Mouse (Mus musculus): ENCODE measurements around the gene Vldlr. TPM values are rescaled to one million over a fixed set of nuclear protein-coding genes. Genes with fewer than 3 reads are reported as not detected.

Gene Vldlr
- polyA plus RNA-seq, 1 experiment from 2014 or later = 25.5 TPM

DNA sequence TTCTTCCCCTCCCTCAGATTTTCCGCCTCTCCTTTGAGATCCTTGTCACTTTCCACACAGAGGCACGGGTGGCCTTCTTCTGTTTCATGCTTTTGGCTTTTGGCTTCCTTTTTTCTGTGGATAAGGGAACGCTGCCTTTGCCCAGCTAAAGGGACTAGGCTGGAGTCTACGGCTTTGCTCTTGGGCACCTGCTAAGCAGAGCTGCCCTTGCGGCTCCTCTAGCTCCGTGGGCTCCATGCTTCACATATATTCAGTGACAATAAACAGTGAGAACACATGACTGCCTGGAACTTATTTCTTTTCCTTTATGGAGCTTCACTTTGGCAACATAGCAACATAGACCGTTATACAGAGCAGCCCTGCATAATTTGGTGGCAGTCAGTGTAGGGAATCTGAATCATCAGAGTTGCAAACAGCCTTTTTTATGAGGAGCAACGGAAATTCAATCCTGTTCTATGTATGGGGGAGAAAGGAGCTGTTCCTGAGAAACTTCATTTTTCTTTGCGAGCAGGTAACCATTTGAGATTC lies 12.5 kb upstream of the Vldlr start:
- DNase-seq (ENCODE audit: low spot score) (no peak), ATAC-seq (no peak)
- Histone ChIP-seq H3K9ac (ENCODE audit: low read length) (no peak overlapping the region), H3K4me2 (ENCODE audit: low read length) (no peak overlapping the region), H3K27ac (ENCODE audit: low read depth, low read length) (no peak overlapping the region), H3K27me3 (replicated peaks; ENCODE audit: control insufficient read depth, insufficient read depth, low read length) (no peaks in the 10 kb centered on the region), H3K4me3 (ENCODE audit: low read depth, low read length) (no peak overlapping the region), H3K36me3 (ENCODE audit: control insufficient read depth, insufficient read depth, low read length) (no peaks in the 10 kb centered on the region), H3K9me3 (replicated peaks; ENCODE audit: control insufficient read depth, low read length) (no peaks in the 10 kb centered on the region), H3K4me1 (ENCODE audit: control insufficient read depth, insufficient read depth, low read length) (no peaks in the 10 kb centered on the region)
- 80% methylated on average over 9 of the region's 9 CpGs for WGBS

DNA sequence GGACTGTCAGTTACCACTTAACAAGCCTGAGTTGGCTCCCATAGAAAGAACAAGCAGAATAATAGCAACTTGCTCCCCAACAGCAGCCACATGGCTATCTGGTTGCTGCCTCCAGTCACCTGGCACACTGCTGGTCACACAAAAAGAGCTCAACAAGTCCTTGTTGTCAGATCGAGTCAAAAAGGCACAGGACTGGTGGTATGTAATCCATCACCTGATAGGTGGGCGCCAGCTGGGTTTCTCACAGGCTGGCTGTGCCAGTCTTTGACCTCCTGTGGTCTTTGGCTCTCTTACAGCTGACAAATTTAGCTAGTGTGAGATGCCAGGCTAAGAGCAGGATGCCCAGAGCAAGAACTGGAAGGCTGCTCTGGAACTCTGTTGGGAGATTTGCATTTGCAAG lies 5.3 kb upstream of the Vldlr start:
- Histone ChIP-seq H3K27ac (ENCODE audit: low read depth, low read length) (no peak overlapping the region), H3K27me3 (replicated peaks; ENCODE audit: control insufficient read depth, insufficient read depth, low read length) (no peaks in the 10 kb centered on the region), H3K9ac (ENCODE audit: low read length) (no peak overlapping the region), H3K4me3 (ENCODE audit: low read depth, low read length) (no peak overlapping the region), H3K36me3 (ENCODE audit: control insufficient read depth, insufficient read depth, low read length) (no peaks in the 10 kb centered on the region), H3K4me2 (ENCODE audit: low read length) (no peak overlapping the region), H3K9me3 (replicated peaks; ENCODE audit: control insufficient read depth, low read length) (no peaks in the 10 kb centered on the region), H3K4me1 (ENCODE audit: control insufficient read depth, insufficient read depth, low read length) (0 out of 2 replicates have a peak, but pooled peaks cover 4% of the 10 kb centered on the region)
- DNase-seq (ENCODE audit: low spot score) = peak; percentile 4
- 59% methylated on average over 2 of the region's 2 CpGs for WGBS
- no peak for ATAC-seq

DNA sequence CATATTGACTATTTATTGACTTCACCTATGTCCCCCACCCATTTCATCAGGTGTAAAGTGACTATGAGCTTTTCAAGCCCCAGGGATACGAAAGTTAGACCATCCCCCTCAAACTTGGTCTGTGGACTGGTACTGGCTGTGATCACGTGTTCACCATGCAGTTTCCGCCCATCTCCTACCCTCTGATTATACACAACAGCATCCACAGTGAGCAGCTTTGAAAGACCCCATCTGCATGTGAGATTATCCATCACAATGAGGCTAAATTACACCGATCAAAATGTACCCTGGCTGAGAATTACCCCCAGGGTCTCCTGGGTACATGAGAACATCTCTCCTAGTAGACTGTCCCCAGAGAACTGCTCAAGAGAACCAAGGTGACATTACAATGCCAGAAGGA lies 688 bp upstream of the Vldlr start:
- DNase-seq (ENCODE audit: low spot score) = peak; percentile 45
- Histone ChIP-seq H3K4me2 (ENCODE audit: low read length) (peak overlapping the region; percentile 84), H3K9ac (ENCODE audit: low read length) (no peak overlapping the region), H3K9me3 (replicated peaks; ENCODE audit: control insufficient read depth, low read length) (no peaks in the 10 kb centered on the region), H3K36me3 (ENCODE audit: control insufficient read depth, insufficient read depth, low read length) (no peaks in the 10 kb centered on the region), H3K27me3 (replicated peaks; ENCODE audit: control insufficient read depth, insufficient read depth, low read length) (no peaks in the 10 kb centered on the region), H3K4me1 (ENCODE audit: control insufficient read depth, insufficient read depth, low read length) (peaks cover 10% of the 10 kb centered on the region; the same call in 1 of the 2 replicates), H3K4me3 (ENCODE audit: low read depth, low read length) (no peak overlapping the region), H3K27ac (ENCODE audit: low read depth, low read length) (no peak overlapping the region)
- no peak for ATAC-seq
- 53% methylated on average over 4 of the region's 4 CpGs for WGBS

DNA sequence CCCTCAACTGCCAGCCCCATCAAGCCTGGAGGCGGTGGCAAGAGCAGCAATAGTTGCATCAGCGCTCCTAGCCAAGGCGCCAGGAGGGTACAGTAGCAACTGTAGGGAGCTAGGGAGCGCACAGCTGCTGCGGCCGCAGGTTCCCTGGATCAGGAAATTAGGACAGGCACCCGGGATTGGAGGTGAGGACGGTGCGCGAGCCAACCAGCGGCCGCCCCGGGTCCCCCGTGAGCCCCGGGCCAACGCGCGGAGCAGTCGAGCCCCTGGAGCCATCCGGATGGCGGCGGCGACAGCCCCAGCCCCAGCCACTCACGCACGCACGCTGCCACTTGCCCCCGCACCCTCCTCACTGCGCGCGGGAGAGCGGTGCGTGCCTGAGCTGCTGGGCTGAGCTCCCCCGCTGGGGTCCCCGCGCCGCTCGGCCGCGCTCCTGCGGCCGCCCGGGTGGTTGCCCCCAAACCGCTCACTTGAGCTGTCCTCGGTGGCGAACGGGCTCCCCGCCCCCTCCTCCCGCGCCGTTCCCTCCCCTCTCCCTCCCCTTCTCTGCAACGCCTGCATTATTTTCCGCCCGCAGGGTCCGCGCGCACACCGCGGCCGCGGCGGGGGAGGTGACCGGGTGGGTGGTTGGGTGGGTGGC lies 601 bp downstream of the Vldlr start:
- Histone ChIP-seq H3K4me2 (ENCODE audit: low read length) (peak overlapping the region; percentile 84), H3K36me3 (ENCODE audit: control insufficient read depth, insufficient read depth, low read length) (no peaks in the 10 kb centered on the region), H3K9ac (ENCODE audit: low read length) (peak overlapping the region; percentile 87), H3K9me3 (replicated peaks; ENCODE audit: control insufficient read depth, low read length) (no peaks in the 10 kb centered on the region), H3K4me3 (ENCODE audit: low read depth, low read length) (peak overlapping the region; percentile 78), H3K27me3 (replicated peaks; ENCODE audit: control insufficient read depth, insufficient read depth, low read length) (no peaks in the 10 kb centered on the region), H3K4me1 (ENCODE audit: control insufficient read depth, insufficient read depth, low read length) (peaks cover 10% of the 10 kb centered on the region; the same call in 1 of the 2 replicates), H3K27ac (ENCODE audit: low read depth, low read length) (peak overlapping the region; percentile 93)
- WGBS = under 1% methylated on average over 49 of the region's 62 CpGs
- DNase-seq (ENCODE audit: low spot score) (peak; percentile 77), ATAC-seq (peak; percentile 74)

DNA sequence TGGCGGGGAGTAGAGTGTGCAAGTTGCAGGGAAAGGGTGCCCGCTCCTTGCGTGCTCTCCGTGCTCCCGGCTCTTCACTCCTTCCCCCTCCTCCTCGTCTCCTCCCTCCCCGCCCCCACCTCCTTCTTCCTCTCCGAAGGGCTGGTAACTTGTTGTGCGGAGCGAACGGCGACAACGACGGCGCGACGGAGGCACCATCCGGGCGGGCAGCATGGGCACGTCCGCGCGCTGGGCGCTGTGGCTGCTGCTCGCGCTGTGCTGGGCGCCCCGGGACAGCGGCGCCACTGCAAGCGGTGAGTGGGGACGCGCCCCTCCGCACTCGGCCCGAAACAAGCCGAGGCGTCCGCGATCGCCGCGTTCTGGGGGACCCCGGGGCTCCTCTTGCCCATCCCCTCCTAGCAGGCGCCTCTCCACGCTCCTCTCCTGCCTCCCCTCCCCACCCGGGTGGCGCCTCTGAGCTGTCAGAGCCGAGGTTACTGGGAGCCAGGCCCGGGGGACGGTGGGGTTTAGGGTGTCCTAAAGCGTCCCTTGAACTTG lies 1.2 kb downstream of the Vldlr start:
- DNase-seq (ENCODE audit: low spot score) (peak; percentile 83), ATAC-seq (peak; percentile 73)
- Histone ChIP-seq H3K4me1 (ENCODE audit: control insufficient read depth, insufficient read depth, low read length) (peaks cover 10% of the 10 kb centered on the region; the same call in 1 of the 2 replicates), H3K4me2 (ENCODE audit: low read length) (peak overlapping the region; percentile 84), H3K27ac (ENCODE audit: low read depth, low read length) (peak overlapping the region; percentile 93), H3K4me3 (ENCODE audit: low read depth, low read length) (peak overlapping the region; percentile 78), H3K36me3 (ENCODE audit: control insufficient read depth, insufficient read depth, low read length) (no peaks in the 10 kb centered on the region), H3K9ac (ENCODE audit: low read length) (peak overlapping the region; percentile 87), H3K9me3 (replicated peaks; ENCODE audit: control insufficient read depth, low read length) (no peaks in the 10 kb centered on the region), H3K27me3 (replicated peaks; ENCODE audit: control insufficient read depth, insufficient read depth, low read length) (no peaks in the 10 kb centered on the region)
- under 1% methylated on average over 51 of the region's 52 CpGs for WGBS

DNA sequence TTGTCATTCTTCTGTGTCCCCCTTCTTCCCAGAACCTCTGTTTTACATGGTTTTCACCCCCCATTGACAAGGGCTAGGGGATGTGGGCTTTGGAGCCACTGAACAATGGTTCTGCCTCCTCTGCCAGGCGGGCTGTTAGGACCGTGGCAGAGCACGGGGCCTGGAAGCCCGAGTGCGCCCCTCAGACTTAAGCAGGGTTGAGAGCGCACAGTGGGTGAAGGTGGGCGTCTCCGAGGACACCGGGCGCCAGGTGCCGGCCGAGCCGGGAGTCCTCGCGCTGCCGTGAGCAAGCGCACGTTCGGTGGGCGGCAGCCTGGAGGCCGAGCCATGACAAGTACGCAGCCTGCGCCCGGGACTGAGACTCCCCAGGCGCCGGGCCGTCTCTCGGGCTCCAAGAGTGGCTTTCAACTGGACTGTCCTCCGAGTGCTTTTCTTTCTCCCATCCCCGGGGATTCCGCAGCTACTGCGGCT lies 1.7 kb downstream of the Vldlr start:
- H3K4me2 ChIP-seq (ENCODE audit: low read length) = peak overlapping the region; percentile 84
- H3K4me3 ChIP-seq (ENCODE audit: low read depth, low read length) = peak overlapping the region; percentile 78
- no peaks in the 10 kb centered on the region for H3K27me3 ChIP-seq (replicated peaks; ENCODE audit: control insufficient read depth, insufficient read depth, low read length)
- peak; percentile 63 for DNase-seq (ENCODE audit: low spot score)
- ATAC-seq = peak; percentile 44
- under 1% methylated on average over 32 of the region's 32 CpGs for WGBS
- H3K27ac ChIP-seq (ENCODE audit: low read depth, low read length) = peak overlapping the region; percentile 93
- no peaks in the 10 kb centered on the region for H3K9me3 ChIP-seq (replicated peaks; ENCODE audit: control insufficient read depth, low read length)
- H3K9ac ChIP-seq (ENCODE audit: low read length) = peak overlapping the region; percentile 87
- peaks cover 10% of the 10 kb centered on the region; the same call in 1 of the 2 replicates for H3K4me1 ChIP-seq (ENCODE audit: control insufficient read depth, insufficient read depth, low read length)
- H3K36me3 ChIP-seq (ENCODE audit: control insufficient read depth, insufficient read depth, low read length) = no peaks in the 10 kb centered on the region

DNA sequence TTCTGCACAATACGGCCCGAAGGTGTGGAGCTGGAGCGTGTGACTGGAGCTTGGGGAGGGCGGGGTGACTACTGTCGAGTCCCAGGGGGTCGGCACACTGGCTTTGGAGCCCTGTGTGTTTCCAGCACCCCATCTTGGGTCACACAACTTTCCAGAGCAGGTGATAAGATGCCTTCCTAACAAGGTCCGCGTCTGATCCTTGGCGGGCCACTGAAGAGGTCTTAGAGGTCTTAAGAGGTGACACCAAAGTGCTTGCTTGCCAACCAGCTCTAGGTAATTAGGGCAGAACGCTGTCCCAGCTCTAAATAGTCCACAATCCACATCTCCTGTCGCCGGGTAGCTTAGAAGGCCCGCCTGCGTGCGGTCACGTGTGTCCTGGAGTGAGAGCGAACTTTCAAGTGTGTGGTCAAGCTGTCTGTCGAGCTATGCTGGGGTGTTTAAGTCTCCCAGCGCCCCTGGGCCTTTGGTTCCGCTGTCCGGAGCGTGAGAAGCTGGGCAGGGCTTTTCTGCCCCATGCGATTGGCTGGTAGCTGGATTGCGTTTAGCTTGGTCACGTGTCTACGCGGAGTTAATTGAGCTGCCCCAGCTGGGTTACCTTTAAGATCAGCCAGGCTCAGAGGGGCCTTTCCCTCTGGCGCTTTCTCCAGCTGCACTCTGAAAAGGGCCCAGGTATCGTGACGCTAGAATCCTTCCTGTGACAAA lies 2.4 kb downstream of the Vldlr start:
- H3K4me3 ChIP-seq (ENCODE audit: low read depth, low read length) = peak overlapping the region; percentile 78
- ATAC-seq = 0 out of 2 replicates have a peak, but pooled peaks have one; percentile 7
- peaks cover 10% of the 10 kb centered on the region; the same call in 1 of the 2 replicates for H3K4me1 ChIP-seq (ENCODE audit: control insufficient read depth, insufficient read depth, low read length)
- no peaks in the 10 kb centered on the region for H3K9me3 ChIP-seq (replicated peaks; ENCODE audit: control insufficient read depth, low read length)
- peak; percentile 77 for DNase-seq (ENCODE audit: low spot score)
- peak overlapping the region; percentile 84 for H3K4me2 ChIP-seq (ENCODE audit: low read length)
- H3K27ac ChIP-seq (ENCODE audit: low read depth, low read length) = no peak overlapping the region
- H3K27me3 ChIP-seq (replicated peaks; ENCODE audit: control insufficient read depth, insufficient read depth, low read length) = no peaks in the 10 kb centered on the region
- H3K9ac ChIP-seq (ENCODE audit: low read length) = peak overlapping the region; percentile 87
- WGBS = under 1% methylated on average over 30 of the region's 30 CpGs
- no peaks in the 10 kb centered on the region for H3K36me3 ChIP-seq (ENCODE audit: control insufficient read depth, insufficient read depth, low read length)

DNA sequence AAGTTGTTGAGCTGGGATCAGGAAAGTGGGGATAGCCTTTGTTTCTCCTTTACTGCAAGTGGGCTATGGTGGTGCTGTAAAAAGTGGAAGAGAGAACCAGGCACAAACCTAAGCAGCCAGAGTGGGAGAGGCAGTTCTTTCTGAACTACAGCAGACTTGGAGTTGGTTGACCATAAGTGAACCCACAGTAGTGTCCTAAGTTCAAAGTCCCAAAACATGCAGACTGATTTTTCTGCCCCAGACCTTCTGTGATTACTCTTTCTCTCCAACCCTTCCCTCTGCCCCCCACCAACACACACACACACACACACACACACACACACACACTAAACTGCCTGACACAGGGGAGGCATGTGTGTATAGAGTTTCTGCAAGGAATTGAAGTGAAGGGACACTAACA lies 3.3 kb downstream of the Vldlr start:
- Histone ChIP-seq H3K4me1 (ENCODE audit: control insufficient read depth, insufficient read depth, low read length) (peaks cover 10% of the 10 kb centered on the region; the same call in 1 of the 2 replicates), H3K4me3 (ENCODE audit: low read depth, low read length) (no peak overlapping the region), H3K36me3 (ENCODE audit: control insufficient read depth, insufficient read depth, low read length) (no peaks in the 10 kb centered on the region), H3K9ac (ENCODE audit: low read length) (no peak overlapping the region), H3K9me3 (replicated peaks; ENCODE audit: control insufficient read depth, low read length) (no peaks in the 10 kb centered on the region), H3K27ac (ENCODE audit: low read depth, low read length) (no peak overlapping the region), H3K27me3 (replicated peaks; ENCODE audit: control insufficient read depth, insufficient read depth, low read length) (no peaks in the 10 kb centered on the region), H3K4me2 (ENCODE audit: low read length) (peak overlapping the region; percentile 84)
- no peak for ATAC-seq
- no peak for DNase-seq (ENCODE audit: low spot score)

Measured in forebrain, embryonic 14.5 days (tissue).